Mouse (Mus musculus): ENCODE data around the gene Rpgrip1l. TPM values are rescaled to one million over a fixed set of nuclear protein-coding genes. Genes with fewer than 3 reads are reported as not detected.

The Rpgrip1l gene
- total and polyA plus RNA-seq, 2 experiments from 2014 or later: 3.6 to 4.7 TPM

DNA sequence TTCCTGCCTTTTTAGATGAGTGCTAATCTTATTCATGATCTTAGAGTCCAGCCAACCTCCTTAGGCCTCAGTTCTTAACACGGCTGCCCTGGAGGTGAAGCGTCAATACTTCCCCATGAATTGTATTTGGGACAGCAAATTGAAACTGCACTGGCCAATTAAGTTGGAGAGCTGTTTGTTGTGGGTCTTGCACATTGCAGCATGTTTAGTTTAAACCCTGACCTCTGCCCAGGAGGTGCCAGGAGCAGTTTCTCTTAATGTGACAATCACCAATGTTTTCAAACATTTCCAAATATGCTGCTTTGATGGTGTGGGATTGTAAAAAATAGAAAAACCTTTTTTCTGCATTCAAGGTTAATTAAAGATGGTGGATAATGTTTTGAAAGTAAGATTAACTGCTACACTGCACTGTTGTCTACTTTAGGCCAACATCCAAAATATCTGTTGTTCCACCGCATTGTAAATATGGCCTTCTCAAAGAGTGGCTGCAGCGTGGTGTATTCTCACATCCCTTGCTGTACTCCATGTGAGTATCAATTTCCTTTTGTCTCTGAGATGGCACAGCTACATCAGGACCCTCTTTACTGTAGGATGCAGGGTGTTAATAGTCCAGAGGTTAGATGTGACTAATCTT, 67.1 kb downstream of the Rpgrip1l start:
- no peak overlapping the region for H3K27ac ChIP-seq (ENCODE audit: low read depth)
- ATAC-seq (ENCODE audit: insufficient read depth, low read depth) (no peak), DNase-seq (ENCODE audit: low spot score) (no peak)
- peaks cover 13% of the 10 kb centered on the region for H3K4me1 ChIP-seq (ENCODE audit: control insufficient read depth, insufficient read depth)
- no peak overlapping the region for H3K4me2 ChIP-seq (ENCODE audit: low read depth, low read length)
- 0 out of 2 replicates have a peak, but pooled peaks cover 4% of the 10 kb centered on the region for H3K36me3 ChIP-seq (replicated peaks; ENCODE audit: control insufficient read depth, insufficient read depth, low read length)
- 92% methylated on average over 4 of the region's 4 CpGs for WGBS
- no peak overlapping the region for H3K9ac ChIP-seq (replicated peaks; ENCODE audit: low read depth, low read length)
- TF ChIP-seq CTCF (IDR thresholded peaks at IDR 0.05; ENCODE audit: low read depth) (no peak), EP300 (IDR thresholded peaks at IDR 0.05; ENCODE audit: low read depth) (no peak)
- H3K4me3 ChIP-seq (ENCODE audit: low read depth, low read length): no peak overlapping the region
- H3K27me3 ChIP-seq (ENCODE audit: control insufficient read depth, insufficient read depth, low read length): no peaks in the 10 kb centered on the region
- H3K9me3 ChIP-seq (replicated peaks; ENCODE audit: control insufficient read depth, low read length): no peaks in the 10 kb centered on the region

DNA sequence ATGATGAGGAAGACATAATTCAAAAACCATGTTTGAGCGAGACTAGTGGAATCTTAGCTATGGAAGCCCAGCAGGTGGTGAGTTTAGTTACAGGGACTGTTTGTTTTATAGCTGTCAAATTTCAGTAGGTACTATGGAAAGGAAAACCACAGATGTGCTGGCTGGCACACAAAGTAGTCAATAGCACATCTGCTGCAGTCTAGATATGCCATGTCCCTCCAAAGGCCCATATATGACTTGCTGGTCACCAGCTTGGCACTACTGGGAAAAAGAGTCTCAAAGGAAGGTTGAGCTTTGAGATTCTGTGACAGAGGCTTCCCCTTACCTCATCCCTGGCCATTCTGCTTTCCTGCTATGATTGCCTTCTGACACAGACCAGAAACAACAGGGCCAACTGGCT, 70.3 kb downstream of the Rpgrip1l start:
- H3K4me3 ChIP-seq (ENCODE audit: low read depth, low read length): no peak overlapping the region
- no peaks in the 10 kb centered on the region for H3K9me3 ChIP-seq (replicated peaks; ENCODE audit: control insufficient read depth, low read length)
- TF ChIP-seq CTCF (IDR thresholded peaks at IDR 0.05; ENCODE audit: low read depth): no peak
- TF ChIP-seq EP300 (IDR thresholded peaks at IDR 0.05; ENCODE audit: low read depth): no peak
- H3K9ac ChIP-seq (replicated peaks; ENCODE audit: low read depth, low read length): no peak overlapping the region
- H3K27ac ChIP-seq (ENCODE audit: low read depth): no peak overlapping the region
- DNase-seq (ENCODE audit: low spot score) (no peak), ATAC-seq (ENCODE audit: insufficient read depth, low read depth) (no peak)
- H3K4me1 ChIP-seq (ENCODE audit: control insufficient read depth, insufficient read depth): peaks cover 13% of the 10 kb centered on the region
- H3K4me2 ChIP-seq (ENCODE audit: low read depth, low read length): no peak overlapping the region
- 78% methylated on average over 1 of the region's 1 CpGs for WGBS
- H3K36me3 ChIP-seq (replicated peaks; ENCODE audit: control insufficient read depth, insufficient read depth, low read length): 0 out of 2 replicates have a peak, but pooled peaks cover 4% of the 10 kb centered on the region
- H3K27me3 ChIP-seq (ENCODE audit: control insufficient read depth, insufficient read depth, low read length): no peaks in the 10 kb centered on the region

DNA sequence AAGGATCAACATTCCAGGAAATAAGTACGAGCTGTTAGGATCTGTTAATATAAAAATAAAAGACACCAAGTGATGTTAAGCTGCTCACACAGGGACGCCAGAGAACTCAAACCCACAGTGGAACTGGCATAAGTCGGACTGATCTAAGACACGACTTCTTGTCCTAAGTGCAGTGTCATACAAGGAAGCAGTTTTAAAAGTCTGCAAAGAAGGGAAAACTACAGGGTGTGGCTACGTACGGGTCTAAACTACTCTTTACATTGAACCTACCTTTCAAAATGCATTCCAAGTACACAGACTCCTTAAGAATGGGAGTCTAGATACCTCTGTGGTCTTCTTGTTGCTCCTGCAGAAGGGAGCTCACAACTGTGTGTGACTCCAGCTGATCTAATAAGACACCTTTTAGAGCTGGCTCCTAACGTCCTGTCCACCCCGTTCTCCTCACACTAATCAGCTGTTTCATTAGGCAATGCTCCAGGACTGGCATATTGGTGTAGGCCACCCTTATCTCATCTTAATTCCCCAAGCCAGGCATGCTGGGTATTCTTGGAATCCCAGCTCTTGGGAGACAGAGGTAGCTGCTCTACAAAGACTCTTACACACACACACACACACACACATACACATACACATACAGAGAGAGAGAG, 71.1 kb downstream of the Rpgrip1l start:
- 57% methylated on average over 8 of the region's 8 CpGs for WGBS
- TF ChIP-seq EP300 (IDR thresholded peaks at IDR 0.05; ENCODE audit: low read depth) (no peak), CTCF (IDR thresholded peaks at IDR 0.05; ENCODE audit: low read depth) (no peak)
- H3K27ac ChIP-seq (ENCODE audit: low read depth): 0 out of 2 replicates have a peak overlapping the region, but pooled peaks have one; percentile 20
- H3K9ac ChIP-seq (replicated peaks; ENCODE audit: low read depth, low read length): no peak overlapping the region
- H3K36me3 ChIP-seq (replicated peaks; ENCODE audit: control insufficient read depth, insufficient read depth, low read length): no peaks in the 10 kb centered on the region
- H3K27me3 ChIP-seq (ENCODE audit: control insufficient read depth, insufficient read depth, low read length): no peaks in the 10 kb centered on the region
- H3K9me3 ChIP-seq (replicated peaks; ENCODE audit: control insufficient read depth, low read length): no peaks in the 10 kb centered on the region
- H3K4me2 ChIP-seq (ENCODE audit: low read depth, low read length): no peak overlapping the region
- no peak overlapping the region for H3K4me3 ChIP-seq (ENCODE audit: low read depth, low read length)
- no peak for DNase-seq (ENCODE audit: low spot score)
- no peak for ATAC-seq (ENCODE audit: insufficient read depth, low read depth)
- peaks cover 13% of the 10 kb centered on the region for H3K4me1 ChIP-seq (ENCODE audit: control insufficient read depth, insufficient read depth)

DNA sequence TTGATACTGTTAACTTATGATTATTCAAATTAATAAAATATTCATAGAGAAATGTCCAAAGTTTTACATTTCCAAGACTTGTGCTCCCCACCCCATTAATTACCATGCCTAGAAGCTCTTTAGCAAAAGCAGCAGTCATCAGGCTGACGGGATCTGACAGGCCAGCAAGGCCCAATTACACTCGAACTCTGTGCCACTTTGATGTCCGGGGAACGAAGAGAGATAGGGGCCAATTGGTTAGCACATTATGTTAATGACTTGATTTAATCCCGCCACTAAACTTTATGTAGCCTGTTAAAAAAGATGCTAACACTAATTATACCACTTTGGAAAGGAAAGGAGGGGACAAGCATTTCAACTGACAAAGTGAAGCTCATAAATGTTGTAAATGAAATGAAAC, 71.7 kb downstream of the Rpgrip1l start:
- Histone ChIP-seq H3K36me3 (replicated peaks; ENCODE audit: control insufficient read depth, insufficient read depth, low read length) (no peaks in the 10 kb centered on the region), H3K27ac (ENCODE audit: low read depth) (no peak overlapping the region), H3K4me2 (ENCODE audit: low read depth, low read length) (no peak overlapping the region), H3K4me1 (ENCODE audit: control insufficient read depth, insufficient read depth) (peaks cover 13% of the 10 kb centered on the region), H3K9ac (replicated peaks; ENCODE audit: low read depth, low read length) (no peak overlapping the region), H3K4me3 (ENCODE audit: low read depth, low read length) (no peak overlapping the region), H3K9me3 (replicated peaks; ENCODE audit: control insufficient read depth, low read length) (no peaks in the 10 kb centered on the region), H3K27me3 (ENCODE audit: control insufficient read depth, insufficient read depth, low read length) (no peaks in the 10 kb centered on the region)
- TF ChIP-seq CTCF (IDR thresholded peaks at IDR 0.05; ENCODE audit: low read depth) (no peak), EP300 (IDR thresholded peaks at IDR 0.05; ENCODE audit: low read depth) (no peak)
- no peak for DNase-seq (ENCODE audit: low spot score)
- WGBS: 79% methylated on average over 5 of the region's 5 CpGs
- no peak for ATAC-seq (ENCODE audit: insufficient read depth, low read depth)

DNA sequence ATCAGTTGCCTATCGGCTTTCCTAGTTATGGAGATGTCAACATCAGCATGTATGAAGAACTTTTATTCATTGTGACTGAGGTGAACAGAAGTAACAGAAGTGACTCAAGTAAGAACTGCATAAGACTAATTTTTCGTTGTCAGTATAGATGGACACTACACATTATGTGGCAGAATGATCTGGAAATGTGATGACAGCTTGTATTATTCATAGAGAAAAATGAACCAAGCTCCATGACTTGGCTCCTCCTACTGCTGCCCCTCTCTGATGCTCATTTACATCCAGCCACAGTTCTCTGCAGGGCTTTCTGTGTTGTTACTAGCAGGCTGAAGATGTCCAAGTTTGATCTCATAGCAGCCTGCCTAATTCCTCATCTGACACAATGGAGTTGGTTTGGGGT, 75.9 kb downstream of the Rpgrip1l start:
- Histone ChIP-seq H3K36me3 (replicated peaks; ENCODE audit: control insufficient read depth, insufficient read depth, low read length) (peaks cover 6% of the 10 kb centered on the region; the same call in 1 of the 2 replicates), H3K27ac (ENCODE audit: low read depth) (no peak overlapping the region), H3K9ac (replicated peaks; ENCODE audit: low read depth, low read length) (no peak overlapping the region), H3K27me3 (ENCODE audit: control insufficient read depth, insufficient read depth, low read length) (no peaks in the 10 kb centered on the region), H3K4me1 (ENCODE audit: control insufficient read depth, insufficient read depth) (peaks cover 5% of the 10 kb centered on the region), H3K9me3 (replicated peaks; ENCODE audit: control insufficient read depth, low read length) (no peaks in the 10 kb centered on the region), H3K4me3 (ENCODE audit: low read depth, low read length) (no peak overlapping the region), H3K4me2 (ENCODE audit: low read depth, low read length) (no peak overlapping the region)
- no peak for TF ChIP-seq EP300 (IDR thresholded peaks at IDR 0.05; ENCODE audit: low read depth)
- no peak for TF ChIP-seq CTCF (IDR thresholded peaks at IDR 0.05; ENCODE audit: low read depth)
- 73% methylated on average over 2 of the region's 2 CpGs for WGBS
- DNase-seq (ENCODE audit: low spot score) (no peak), ATAC-seq (ENCODE audit: insufficient read depth, low read depth) (no peak)
